Mouse (Mus musculus) heart, adult 9 months (tissue): Measurements from ENCODE around the gene Gabbr1.

Source experiments
- DNase-seq, 2 experiments: peaks; one replicate each; pipeline ENCODE4 v3.0.0; 2022; ENCODE audit warnings: low spot score in 2 of 2

Gene Gabbr1

DNA sequence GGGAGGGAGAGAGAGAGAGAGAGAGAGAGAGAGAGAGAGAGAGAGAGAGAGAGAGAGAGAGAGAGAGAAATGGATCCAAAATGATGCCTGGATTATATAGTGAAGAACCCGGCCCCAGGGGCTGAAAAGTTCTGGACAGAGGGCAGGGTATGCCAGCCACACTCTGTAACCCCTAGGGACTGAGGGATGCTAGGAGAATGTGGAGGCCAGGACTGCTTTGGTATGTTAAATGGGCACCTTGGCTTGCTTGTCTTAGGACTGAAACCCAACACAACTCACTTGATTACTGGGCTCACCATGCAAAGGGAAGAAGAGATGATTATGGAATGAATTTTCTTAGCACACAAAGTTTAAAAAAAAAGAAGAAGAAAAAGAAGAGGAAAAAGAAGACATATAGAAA, 32.4 kb downstream of the Gabbr1 start:
- no peak for DNase-seq

DNA sequence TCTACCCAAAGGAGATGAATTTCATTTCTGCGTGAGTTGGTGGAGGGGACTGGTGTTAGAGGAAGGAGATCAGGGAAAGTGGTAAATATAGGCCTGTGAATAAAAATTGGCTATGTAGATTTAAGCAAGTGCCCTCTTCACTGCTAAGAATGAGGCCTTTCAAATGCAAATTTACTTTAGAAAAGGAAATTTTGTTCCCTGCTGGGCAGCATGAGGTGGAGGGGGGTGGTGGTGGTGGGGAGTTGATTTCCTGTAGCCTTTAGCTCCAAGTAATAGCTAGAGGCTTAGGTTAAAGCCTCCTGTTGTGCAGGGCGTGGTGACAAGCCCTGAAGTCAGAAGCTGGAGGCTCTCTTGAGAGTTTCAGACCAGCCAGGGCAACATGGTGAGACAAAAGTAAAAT, 33.2 kb downstream of the Gabbr1 start:
- DNase-seq: no peak

DNA sequence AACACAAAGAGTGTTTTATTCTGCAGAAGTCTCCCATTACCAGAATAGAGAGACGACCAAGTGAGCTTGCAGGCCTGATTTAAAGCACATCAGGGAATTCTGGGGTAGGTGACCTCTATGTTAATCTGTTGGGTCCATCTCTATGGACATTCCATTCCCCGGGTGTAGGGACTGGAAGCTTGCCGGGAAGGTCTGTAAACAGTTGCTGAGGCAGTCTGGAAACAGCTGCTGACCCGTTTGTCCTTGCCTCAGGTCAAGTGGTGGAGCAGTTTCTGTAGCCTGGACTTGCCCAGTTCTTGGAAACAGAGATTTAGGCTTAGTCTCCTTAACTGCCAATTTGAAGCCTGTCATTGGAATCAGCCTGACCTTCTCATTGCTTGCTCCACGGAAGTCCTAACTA, 34.4 kb downstream of the Gabbr1 start:
- peak; percentile 12 to 16 for DNase-seq

DNA sequence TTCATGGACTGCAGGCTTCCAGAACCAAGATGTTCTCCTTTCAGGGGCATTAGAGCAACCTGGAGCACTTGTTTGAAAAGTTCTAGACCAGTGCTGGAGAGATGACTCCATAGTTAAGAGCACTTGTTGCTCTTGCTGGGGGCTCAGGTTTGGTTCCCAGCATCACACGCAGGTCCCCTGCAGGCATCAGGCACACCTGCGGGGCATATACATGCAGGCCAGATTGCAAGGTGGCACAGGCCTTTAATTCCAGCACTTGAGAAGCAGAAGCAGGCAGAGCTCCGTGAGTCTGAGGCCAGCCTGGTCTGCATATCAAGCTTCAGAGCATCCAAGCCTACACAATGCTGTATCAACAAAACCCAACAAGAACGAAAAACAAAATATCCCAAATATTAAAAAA, 35.9 kb downstream of the Gabbr1 start:
- no peak for DNase-seq

DNA sequence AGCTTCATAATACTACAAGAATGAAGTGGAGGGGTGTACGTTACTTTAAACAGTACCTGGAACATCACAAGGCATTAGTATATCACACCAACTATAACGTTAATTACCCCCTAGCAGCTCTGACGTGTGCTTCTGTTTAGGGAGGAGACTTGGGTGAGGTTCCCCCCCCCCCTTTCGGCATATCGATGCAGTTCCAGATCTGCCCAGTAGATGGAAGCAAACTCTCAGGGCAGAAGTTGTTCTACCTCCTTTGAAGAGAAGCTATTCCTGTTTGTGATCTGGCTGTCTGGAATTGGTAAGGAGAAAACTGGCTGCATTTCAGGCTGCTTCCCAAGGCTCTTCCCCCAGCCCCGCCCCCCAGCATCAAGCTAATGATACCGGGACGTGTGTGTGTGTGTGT, 37.6 kb downstream of the Gabbr1 start:
- DNase-seq: peak; percentile 10 to 30

DNA sequence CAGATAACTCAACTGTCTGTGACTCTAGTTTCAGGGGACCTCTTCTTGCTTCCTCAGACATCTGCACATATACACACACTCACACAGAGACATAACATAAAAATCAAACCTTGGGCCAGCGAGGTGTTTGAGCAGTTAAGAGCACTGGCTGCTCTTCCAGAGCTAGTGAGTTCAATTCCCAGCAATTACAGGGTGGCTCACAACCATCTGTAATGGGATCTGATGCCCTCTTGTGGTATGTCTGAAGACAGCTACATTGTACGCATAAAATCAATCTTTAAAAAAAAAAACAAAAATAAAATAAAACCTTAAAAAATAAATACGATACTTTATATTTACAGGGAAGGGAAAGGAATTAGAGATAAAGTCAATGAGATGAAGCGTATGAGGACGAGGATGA, 38.9 kb downstream of the Gabbr1 start:
- no peak for DNase-seq

DNA sequence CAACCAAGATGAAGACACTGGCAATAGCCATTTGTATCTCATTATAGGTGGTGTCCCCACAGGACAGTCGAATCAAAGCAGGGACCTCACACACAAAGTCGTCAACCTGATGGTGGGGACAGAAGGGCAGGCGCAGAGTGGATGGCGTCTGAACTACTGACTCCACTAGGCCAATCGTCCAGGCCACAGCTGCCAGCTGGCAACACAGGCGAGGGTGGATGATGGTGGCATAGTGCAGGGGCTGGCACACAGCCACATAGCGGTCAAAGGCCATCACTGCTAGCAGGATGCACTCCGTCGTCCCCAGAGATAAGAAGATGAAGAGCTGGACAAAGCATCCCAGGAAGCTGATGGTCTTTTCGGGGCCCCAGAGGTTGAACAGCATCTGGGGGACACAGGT, 39.8 kb downstream of the Gabbr1 start:
- DNase-seq: no peak

DNA sequence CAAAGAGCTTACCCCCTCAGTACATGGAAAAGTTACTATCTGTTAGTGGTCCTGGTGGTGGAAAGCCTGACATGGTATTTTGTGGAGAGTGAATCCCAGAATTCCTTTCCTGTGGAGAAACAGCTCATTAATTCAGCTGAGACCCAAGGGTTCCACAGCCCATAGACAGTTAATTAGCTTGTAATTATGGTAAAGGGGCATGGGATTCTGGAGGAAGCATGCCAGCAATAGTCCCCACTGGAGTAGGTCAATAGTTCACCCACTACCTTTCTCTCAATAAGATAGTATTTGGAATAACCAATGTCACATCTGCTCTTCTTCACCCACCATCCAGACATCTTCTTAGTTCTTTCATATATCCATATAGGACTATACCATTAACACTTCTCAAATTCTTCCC, 42.6 kb downstream of the Gabbr1 start, which contains the start of gene Olfr90:
Gene Olfr90 (minus strand): TSS at position 101 of the 400 bp plus-strand sequence.
- DNase-seq: no peak

DNA sequence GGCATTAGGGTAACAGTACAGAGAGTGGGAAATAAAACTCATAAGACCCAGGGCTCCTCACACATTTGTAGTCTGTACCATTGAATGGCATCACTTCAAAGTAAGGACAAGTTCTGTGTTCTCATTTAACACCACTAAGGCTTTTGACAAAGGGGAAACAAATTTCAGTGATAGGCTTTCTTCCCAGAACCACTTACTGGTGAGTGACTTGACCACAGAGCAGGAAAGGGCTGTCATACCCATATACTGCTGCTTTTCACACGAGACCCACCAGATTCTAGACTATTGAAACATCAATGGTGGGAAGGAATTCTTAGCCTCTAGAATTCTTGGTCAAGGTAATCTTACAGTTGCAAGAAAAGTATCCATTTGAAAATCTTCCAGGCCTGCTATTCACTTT, 46.4 kb downstream of the Gabbr1 start:
- no peak for DNase-seq

DNA sequence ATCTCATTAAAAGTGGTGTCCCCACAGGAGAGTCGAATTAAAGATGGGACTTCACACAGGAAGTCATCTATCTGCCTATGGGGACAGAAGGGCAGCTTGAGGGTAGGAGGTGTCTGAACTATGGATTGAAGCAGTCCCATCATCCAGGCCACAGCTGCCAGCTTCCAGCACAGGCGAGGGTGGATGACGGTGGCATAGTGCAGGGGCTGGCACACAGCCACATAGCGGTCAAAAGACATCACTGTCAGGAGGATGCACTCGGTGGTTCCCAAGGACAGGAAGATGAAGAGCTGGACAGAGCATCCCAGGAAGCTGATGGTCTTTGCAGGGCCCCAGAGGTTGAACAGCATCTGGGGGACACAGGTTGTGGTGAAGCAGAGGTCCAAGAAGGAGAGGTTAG, 47.5 kb downstream of the Gabbr1 start:
- DNase-seq: no peak

DNA sequence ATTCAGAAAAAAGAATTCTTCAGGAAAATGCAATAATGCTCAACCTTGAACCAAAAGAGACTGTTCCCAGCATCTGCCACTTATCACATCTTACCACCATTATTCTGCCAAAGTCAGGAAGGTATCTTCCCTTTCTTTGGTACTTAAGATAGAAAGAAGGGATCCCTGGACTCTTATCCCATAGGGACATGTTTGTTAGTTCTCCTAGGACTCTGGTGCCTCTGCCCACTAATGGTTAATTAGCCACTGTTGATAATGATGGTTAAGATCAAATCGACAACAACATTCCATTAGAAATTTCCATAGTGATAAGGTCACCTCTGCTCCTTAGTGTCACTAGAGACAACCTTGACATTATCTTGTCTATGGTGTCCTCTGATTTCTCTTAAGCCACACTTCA, 52.4 kb downstream of the Gabbr1 start, which contains the start of gene Olfr91:
Gene Olfr91 (minus strand): TSS at position 101 of the 400 bp plus-strand sequence.
- DNase-seq: no peak

DNA sequence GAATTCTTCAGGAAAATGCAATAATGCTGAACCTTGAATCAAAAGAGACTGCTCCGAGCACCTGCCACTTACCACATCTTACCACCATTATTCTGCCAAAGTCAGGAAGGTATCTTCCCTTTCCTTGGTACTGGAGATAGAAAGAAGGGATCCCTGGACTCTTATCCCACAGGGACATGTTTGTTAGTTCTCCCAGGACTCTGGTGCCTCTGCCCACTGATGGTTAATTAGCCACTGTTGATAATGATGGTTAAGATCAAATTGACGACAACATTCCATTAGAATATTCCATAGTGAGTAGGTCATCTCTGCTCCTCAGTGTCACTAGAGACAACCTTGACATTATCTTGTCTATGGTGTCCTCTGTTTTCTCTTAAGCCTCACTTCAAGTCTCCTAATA, 74.2 kb downstream of the Gabbr1 start, which contains the start of gene Olfr92:
Gene Olfr92 (minus strand): TSS at position 101 of the 400 bp plus-strand sequence.
- no peak for DNase-seq
